Mouse (Mus musculus): Measurements from ENCODE around the gene Tspan13.

The Tspan13 gene

GRCm38 (mm10) chr12:36039541-36040084 is 2.7 kb downstream of the Tspan13 start:
- ChIA-PET CTCF (interaction anchor here in 1 of 4 experiments (0.7 kb wide), 1 partner anchor 174 kb away, joined by 3 read pairs; no protein-coding TSS in a partner anchor), POLR2A (interaction anchor here in 2 of 4 experiments (1.2 to 3.7 kb wide), 2 partner anchors 9 kb away, joined by 3 to 20 read pairs; no protein-coding TSS in a partner anchor)

GRCm38 (mm10) chr12:36036776-36037175 is 5.5 kb downstream of the Tspan13 start:
- ChIA-PET POLR2A (interaction anchor here in 1 of 4 experiments (2.9 kb wide), 1 partner anchor 10 kb away, joined by 14 read pairs; no protein-coding TSS in a partner anchor), CTCF (no interaction called here)

DNA sequence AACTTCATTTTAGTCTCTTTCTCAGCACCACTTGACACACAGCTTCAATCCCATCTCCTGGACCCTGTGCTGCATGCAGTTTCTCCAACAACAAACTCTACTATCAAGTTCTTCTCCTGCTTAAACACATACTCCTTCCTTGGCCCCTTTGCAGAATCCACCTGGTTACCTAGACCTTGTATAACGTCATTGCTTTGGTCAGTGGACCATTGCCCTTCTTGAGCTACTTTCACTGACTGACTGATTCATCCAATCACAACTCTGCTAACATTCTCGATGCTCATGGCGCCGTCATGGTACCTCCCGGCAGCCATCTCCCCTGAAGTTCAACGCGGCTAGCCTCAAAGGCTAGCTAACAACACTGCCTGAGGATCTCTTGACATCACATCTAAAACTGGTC is 6.2 kb downstream of the Tspan13 start:
- ChIA-PET POLR2A (interaction anchor here in 3 of 4 experiments (0.6 to 2.9 kb wide), 4 partner anchors 9 to 120 kb away, joined by 3 to 14 read pairs (median 4); partner anchors contain the start of gene Ankmy2 (in 1 of the 3)), CTCF (interaction anchor here in 1 of 4 experiments (0.6 kb wide), 1 partner anchor 510 kb away, joined by 3 read pairs; no protein-coding TSS in a partner anchor)

DNA sequence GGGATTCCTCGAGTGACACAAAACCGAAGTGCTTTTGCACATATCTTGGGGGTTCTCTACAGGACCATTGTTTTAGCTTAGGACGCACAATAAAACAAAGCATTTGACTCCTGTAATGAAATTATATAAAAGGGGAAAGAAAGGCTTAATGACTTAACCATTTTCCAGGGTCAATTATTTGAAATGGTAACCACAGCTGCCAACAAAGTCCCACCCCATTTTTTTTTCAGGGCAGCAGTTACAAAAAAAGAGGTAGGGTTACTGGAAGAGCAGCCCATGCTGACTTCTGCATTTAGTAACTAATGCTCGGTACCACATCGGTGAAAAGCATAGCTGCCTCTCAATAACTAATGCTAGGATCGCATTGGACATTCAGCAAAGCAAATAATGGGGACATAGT is 6.8 kb downstream of the Tspan13 start:
- CTCF ChIA-PET, result no interaction called here
- POLR2A ChIA-PET, result interaction anchor here in 3 of 4 experiments (0.6 to 2.9 kb wide), 6 partner anchors 9 to 121 kb away, joined by 3 to 14 read pairs (median 3); partner anchors contain the start of gene Ankmy2 (in 1 of the 3)

DNA sequence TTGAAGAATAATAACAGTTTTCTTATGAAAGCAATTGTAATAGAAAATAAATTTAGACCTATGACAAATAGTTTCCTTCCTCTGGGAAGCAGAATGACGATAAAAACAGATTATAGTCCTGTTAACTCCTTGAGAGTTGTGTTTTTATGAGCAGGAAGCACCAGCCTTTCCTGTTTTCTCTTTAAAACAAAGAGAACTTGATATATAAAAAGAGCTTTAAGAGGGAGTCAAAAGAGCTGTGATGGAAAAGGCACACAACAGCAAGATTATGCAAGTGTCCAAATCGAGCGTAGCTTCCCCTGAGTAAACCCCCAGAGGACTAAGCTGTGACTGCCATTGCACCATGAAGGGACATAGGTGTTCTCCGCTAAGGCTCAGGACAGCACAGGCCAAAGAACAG is 9.9 kb downstream of the Tspan13 start:
- ChIA-PET CTCF (interaction anchor here in 1 of 4 experiments (0.5 kb wide), 1 partner anchor 9 kb away, joined by 4 read pairs; no protein-coding TSS in a partner anchor), POLR2A (interaction anchor here in 1 of 4 experiments (2.6 kb wide), 1 partner anchor 9 kb away, joined by 12 read pairs; the partner anchor contains the start of gene Tspan13)

DNA sequence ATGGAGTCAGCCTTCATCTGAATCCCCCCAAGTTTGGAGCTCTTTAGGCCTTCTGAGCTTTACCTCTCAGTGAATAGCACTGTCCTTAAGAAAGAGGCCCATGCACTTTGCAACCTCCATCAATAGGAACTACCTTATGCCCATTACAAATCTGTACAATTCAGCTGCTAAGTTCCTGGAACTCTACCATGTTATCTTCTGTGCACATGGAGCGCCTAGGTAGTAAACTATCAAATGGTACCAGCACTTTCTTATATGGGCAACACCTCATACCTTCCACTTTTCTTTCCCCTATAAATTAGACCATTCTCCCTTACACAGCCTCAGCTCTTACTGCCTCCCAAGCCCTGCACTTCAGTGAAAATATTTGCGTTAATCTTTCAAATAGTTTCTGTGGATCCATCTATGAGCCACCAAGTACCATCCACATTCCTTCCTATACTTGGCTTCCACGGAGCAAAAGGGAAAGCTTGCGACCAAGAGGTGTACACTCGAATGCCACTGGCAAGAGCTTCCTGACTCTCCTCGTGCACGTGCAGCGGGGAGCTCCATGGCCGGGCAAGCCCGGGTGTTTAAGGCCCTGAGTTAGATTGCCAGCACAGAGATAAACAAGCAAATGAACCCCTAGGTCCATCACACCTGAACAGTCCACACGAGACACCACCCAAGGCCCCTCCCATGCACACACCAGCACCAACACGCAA is 11.5 kb downstream of the Tspan13 start:
- POLR2A ChIA-PET, result interaction anchor here in 3 of 4 experiments (0.6 to 2.8 kb wide), 8 partner anchors 9 to 874 kb away, joined by 3 to 20 read pairs (median 4); partner anchors contain the start of gene Tspan13 (in 2 of the 3)
- CTCF ChIA-PET, result interaction anchor here in 2 of 4 experiments (0.6 kb wide), 2 partner anchors 10 to 32 kb away, joined by 3 to 4 read pairs; no protein-coding TSS in a partner anchor

GRCm38 (mm10) chr12:36029687-36030086 is 12.6 kb downstream of the Tspan13 start:
- ChIA-PET POLR2A (interaction anchor here in 2 of 4 experiments (1.2 to 2.8 kb wide), 3 partner anchors 9 to 11 kb away, joined by 4 to 20 read pairs (median 5); partner anchors contain the start of gene Tspan13 (in 1 of the 2)), CTCF (interaction anchor here in 1 of 4 experiments (0.6 to 0.8 kb wide), 2 partner anchors 12 to 183 kb away, joined by 3 read pairs; no protein-coding TSS in a partner anchor)

DNA sequence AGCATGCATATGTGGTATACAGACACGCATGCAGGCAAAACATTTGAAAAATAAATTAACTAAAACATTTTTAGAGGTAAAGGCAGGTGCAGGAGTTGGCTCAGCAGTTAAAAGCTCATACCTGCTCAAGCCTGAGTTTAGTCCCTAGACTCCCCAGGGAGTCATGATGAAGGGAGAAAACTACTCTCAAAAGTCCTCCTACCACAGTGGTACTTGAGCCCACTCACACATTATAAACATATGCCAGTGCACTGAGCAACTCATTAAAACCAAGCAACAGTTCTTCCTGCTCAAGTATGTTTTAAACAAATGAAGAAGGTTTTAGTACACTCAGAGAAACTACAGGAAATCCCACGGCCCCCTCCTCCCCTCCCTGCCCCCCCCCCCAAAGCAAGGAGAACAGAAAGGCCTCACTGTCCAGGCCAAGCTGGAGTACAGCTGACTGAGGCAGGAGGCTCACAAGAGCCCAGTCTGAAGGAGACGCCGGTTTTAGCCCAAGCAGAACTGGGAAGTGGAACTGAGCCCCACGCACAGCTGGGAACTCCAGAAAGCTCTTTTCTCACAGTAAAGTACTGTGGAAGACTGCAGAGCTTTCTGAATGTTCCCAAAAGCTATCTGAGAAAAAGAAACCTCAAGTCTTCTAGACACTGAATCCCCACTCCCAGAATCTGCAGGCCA is 13.2 kb downstream of the Tspan13 start:
- POLR2A ChIA-PET, result interaction anchor here in 2 of 4 experiments (1.2 to 2.8 kb wide), 3 partner anchors 8 to 12 kb away, joined by 4 to 20 read pairs (median 5); partner anchors contain the start of gene Tspan13 (in 1 of the 2)
- CTCF ChIA-PET, result interaction anchor here in 2 of 4 experiments (0.5 to 0.8 kb wide), 3 partner anchors 12 to 1273 kb away, joined by 3 to 4 read pairs (median 3); no protein-coding TSS in a partner anchor

DNA sequence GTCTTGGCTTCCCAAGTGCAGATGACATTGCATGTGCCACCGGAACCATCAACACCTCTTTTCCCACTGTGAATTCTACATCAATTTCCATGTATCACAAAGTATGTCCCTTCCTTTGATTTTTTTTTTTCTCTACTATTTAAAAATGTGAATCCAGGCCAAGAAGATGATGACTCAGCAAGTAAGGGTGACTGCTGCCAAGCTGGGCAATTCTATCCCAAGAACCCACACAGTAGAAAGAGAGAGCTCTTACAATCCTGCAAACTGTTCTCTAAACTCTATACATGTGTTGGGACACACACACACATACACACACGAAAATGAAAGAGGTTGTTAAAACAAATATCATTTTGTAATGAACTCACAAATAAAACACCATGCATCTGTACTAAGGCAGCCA is 15.1 kb downstream of the Tspan13 start:
- ChIA-PET CTCF (interaction anchor here in 1 of 4 experiments (0.7 kb wide), 2 partner anchors 19 kb away, joined by 3 read pairs; no protein-coding TSS in a partner anchor), POLR2A (interaction anchor here in 3 of 4 experiments (0.6 to 2.2 kb wide), 5 partner anchors 9 to 120 kb away, joined by 3 to 14 read pairs (median 4); partner anchors contain the start of gene Tspan13 (in 1 of the 3))

DNA sequence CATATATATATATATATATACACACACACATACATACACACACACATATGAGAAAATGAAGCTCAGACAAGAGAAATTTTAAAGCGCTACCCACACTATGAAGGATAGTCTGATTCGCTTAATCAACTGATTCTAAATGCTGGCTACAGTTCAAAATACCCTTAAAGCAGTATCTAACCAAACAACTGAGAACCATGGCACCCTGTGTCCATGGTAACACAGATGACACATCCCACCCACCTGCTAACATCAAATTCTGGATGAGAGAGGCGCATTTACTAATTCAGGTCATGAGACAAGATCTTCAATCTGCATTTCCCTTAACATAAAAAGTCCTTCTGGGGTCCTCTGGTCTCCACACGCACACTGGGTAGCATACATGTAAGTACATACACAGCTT is 16.2 kb downstream of the Tspan13 start:
- ChIA-PET CTCF (interaction anchor here in 2 of 4 experiments (0.7 kb wide), 2 partner anchors 130 to 383 kb away, joined by 3 to 25 read pairs; no protein-coding TSS in a partner anchor), POLR2A (interaction anchor here in 3 of 4 experiments (0.7 to 2.2 kb wide), 5 partner anchors 10 to 130 kb away, joined by 3 to 14 read pairs (median 5); partner anchors contain the start of genes Tspan13 (in 2 of the 3) and Ankmy2 (in 1 of the 3))

DNA sequence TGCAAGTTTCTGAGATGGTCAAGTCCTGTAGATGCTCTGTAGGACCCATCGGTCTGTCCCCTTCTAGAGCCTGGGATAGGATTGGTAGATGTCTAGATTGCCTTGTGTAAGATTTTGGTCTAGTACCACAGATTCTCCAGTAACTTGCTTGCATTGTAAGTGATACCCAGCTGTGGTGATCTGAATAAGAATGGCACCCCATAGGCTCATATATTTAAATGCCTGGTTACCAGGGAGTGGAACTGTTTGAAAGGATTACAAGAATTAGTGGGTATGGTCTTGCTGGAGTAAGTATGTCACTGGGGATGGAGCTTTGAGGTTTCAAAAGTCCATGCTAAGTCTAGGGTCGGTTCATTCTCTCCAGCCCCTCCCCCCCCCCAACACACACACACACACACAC is 21.6 kb downstream of the Tspan13 start:
- CTCF ChIA-PET, result interaction anchor here in 1 of 4 experiments (0.7 kb wide), 1 partner anchor 22 kb away, joined by 6 read pairs; no protein-coding TSS in a partner anchor
- POLR2A ChIA-PET, result interaction anchor here in 3 of 4 experiments (0.7 to 2.0 kb wide), 9 partner anchors 9 to 189 kb away, joined by 3 to 8 read pairs (median 4); partner anchors contain the start of gene Tspan13 (in 1 of the 3)

GRCm38 (mm10) chr12:36020081-36020480 is 22.2 kb downstream of the Tspan13 start:
- ChIA-PET POLR2A (interaction anchor here in 3 of 4 experiments (0.6 to 2.0 kb wide), 11 partner anchors 9 to 583 kb away, joined by 3 to 8 read pairs (median 4); partner anchors contain the start of gene Tspan13 (in 1 of the 3)), CTCF (interaction anchor here in 2 of 4 experiments (0.6 kb wide), 2 partner anchors 28 to 52 kb away, joined by 4 to 6 read pairs; no protein-coding TSS in a partner anchor)

DNA sequence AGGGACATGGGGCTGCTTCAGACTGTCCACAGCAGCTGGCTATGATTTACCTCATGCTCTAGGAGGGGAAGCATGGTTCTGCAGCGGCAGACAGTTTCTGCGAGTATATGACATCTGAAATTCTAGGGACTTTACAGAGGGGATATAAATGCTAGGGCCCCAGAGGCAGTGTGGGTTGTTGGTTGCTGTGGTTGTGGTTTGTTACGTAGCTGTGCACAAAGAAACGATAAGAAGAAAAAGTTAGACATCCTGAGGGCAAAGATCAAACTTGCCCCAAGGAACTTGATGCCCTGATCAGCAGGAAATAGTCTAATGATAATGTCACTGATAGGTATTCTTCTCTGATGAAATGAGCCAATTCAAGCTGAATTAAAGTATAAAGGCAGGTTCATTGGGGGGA is 22.7 kb downstream of the Tspan13 start:
- CTCF ChIA-PET, result interaction anchor here in 2 of 4 experiments (0.6 kb wide), 2 partner anchors 28 to 52 kb away, joined by 4 to 6 read pairs; no protein-coding TSS in a partner anchor

DNA sequence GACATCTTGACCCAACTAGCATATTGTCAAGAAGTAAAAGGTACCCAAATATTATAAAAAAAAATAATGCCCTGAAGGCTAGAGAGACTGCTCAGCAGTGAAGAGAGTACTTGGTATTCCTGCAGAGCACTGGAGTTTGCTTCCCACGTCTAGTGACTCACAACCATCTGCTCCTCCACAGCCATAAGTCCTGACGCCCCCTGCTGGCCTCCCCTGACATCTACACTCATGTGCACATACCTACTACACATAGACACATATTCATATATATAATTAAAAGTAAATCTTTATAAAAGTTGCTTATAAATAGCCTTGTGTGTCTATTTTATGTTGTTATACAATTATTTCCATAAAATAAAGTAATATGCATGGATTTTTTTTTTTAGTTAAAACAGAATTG is 24.5 kb downstream of the Tspan13 start:
- ChIA-PET POLR2A (interaction anchor here in 1 of 4 experiments (0.8 to 1.6 kb wide), 2 partner anchors 10 to 139 kb away, joined by 3 to 4 read pairs; partner anchors contain the start of gene Ankmy2), CTCF (no interaction called here)

More for the DNA sequence above, 22.7 kb downstream of the Tspan13 start:
- POLR2A ChIA-PET, result interaction anchor here in 3 of 4 experiments (0.6 to 1.6 kb wide), 4 partner anchors 10 to 42 kb away, joined by 3 to 7 read pairs (median 4); no protein-coding TSS in a partner anchor

- ChIA-PET CTCF (interaction anchor here in 1 of 4 experiments (0.6 kb wide), 1 partner anchor 304 kb away, joined by 5 read pairs; no protein-coding TSS in a partner anchor), POLR2A (no interaction called here)
Observed at GRCm38 (mm10) chr12:36013216-36013910, 28.9 kb downstream of the Tspan13 start.

DNA sequence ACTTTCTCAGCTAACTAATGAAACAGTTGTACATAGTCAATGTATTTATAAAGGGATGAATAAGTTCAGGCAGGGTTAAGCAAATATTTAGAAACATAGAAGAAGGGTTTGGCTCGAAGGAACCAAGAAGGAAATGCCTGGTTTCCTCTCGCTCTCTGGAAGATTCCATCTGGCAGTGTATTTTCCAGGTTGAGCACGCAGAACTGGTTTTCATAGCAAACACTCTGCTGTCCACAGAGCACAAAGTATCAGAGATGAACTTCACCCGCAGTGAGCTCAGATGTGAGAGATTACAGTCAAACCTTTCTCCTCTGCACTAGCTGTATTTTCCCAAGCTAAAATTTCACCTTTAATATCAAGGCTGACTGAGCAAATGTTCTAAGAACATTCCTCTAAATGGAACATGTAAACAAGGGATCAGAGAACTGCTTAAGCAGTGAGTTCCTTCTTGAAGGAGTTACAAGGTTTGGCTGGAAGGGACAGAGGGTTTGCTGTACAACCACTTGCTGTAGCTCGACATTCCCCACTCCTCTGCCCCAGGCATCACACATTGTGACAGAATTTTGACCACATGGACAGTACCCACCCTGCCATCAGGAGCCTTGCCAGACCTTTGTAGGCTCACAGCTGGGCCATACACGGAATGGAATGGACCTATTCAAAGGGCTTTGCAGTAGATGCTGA is 33.8 kb downstream of the Tspan13 start:
- CTCF ChIA-PET, result interaction anchor here in 2 of 4 experiments (0.5 kb wide), 2 partner anchors 8 to 18 kb away, joined by 3 to 4 read pairs; no protein-coding TSS in a partner anchor
- POLR2A ChIA-PET, result interaction anchor here in 1 of 4 experiments (0.6 kb wide), 1 partner anchor 33 kb away, joined by 3 read pairs; no protein-coding TSS in a partner anchor
